Mouse (Mus musculus): ENCODE results near the gene Tead1. TPM values are rescaled to one million over a fixed set of nuclear protein-coding genes. Genes with fewer than 3 reads are reported as not detected.

Gene Tead1
- polyA plus RNA-seq, 1 experiment from 2014 or later: 32.6 TPM

DNA sequence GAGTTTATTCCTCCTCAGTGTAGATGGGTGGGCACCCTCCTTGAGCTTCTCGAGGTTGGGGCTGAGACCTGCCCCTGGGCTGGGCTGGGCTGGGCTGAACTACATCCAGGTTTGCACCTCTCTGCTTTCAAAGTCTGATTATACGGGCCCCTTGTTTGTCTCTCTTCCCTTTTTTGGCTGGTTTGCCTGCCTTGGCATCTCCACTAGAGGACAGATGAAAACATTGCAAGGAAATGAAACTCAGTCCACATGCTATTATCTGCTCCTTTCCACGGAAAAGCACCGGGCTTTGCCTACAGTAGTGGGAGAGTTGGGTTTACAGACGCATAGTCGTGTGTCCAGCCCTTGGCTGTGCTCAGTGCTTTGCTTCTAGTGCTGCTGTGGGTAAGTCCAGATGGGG lies 60.1 kb downstream of the Tead1 start:
- WGBS: 61% methylated on average over 6 of the region's 6 CpGs
- Histone ChIP-seq H3K9me3 (replicated peaks) (no peaks in the 10 kb centered on the region), H3K4me2 (replicated peaks) (no peak overlapping the region), H3K27ac (replicated peaks) (no peak overlapping the region), H3K27me3 (no peaks in the 10 kb centered on the region), H3K9ac (no peak overlapping the region), H3K36me3 (no peaks in the 10 kb centered on the region), H3K4me1 (peaks cover 50% of the 10 kb centered on the region), H3K4me3 (replicated peaks) (no peak overlapping the region)
- no peak for ATAC-seq (ENCODE audit: insufficient number of reproducible peaks, low FRiP score, low TSS enrichment, low read depth)

- no peak for ATAC-seq (ENCODE audit: insufficient number of reproducible peaks, low FRiP score, low TSS enrichment, low read depth)
- WGBS: 46% methylated on average over 12 of the region's 12 CpGs
Measured at GRCm38 (mm10) chr7:112741790-112742189, 62.7 kb downstream of the Tead1 start.

DNA sequence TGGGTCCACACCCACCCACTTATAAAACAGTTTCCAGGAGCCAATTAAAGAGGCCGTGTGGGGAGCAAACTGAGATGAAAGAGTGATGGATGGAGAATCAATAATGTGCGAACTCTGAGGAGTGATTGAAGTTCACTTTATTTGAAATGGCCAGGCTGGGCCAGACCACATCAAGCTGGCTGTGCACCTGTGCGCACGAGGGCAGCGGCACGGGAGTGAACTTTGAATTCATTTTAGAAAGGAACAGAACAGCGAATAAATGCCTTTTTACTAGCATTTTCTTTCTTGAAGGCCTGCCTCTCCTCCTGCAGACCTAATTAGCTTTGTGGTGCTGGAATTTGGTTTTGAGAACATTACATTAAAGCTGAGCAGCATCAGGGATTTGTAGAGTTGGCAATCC lies 63.9 kb downstream of the Tead1 start:
- no peak overlapping the region for H3K4me2 ChIP-seq (replicated peaks)
- peaks cover 49% of the 10 kb centered on the region for H3K4me1 ChIP-seq
- H3K27ac ChIP-seq (replicated peaks): peak overlapping the region; percentile 52
- H3K9me3 ChIP-seq (replicated peaks): no peaks in the 10 kb centered on the region
- no peaks in the 10 kb centered on the region for H3K36me3 ChIP-seq
- no peak overlapping the region for H3K9ac ChIP-seq
- H3K27me3 ChIP-seq: no peaks in the 10 kb centered on the region
- ATAC-seq (ENCODE audit: insufficient number of reproducible peaks, low FRiP score, low TSS enrichment, low read depth): no peak
- H3K4me3 ChIP-seq (replicated peaks): no peak overlapping the region
- 40% methylated on average over 7 of the region's 7 CpGs for WGBS

More at GRCm38 (mm10) chr7:112741790-112742189, 62.7 kb downstream of the Tead1 start:
- Histone ChIP-seq H3K9ac (no peak overlapping the region), H3K4me3 (replicated peaks) (no peak overlapping the region), H3K36me3 (no peaks in the 10 kb centered on the region), H3K27me3 (no peaks in the 10 kb centered on the region), H3K27ac (replicated peaks) (no peak overlapping the region), H3K4me1 (peaks cover 51% of the 10 kb centered on the region), H3K9me3 (replicated peaks) (no peaks in the 10 kb centered on the region), H3K4me2 (replicated peaks) (no peak overlapping the region)

GRCm38 (mm10) chr7:112743621-112744395 lies 64.7 kb downstream of the Tead1 start:
- peak overlapping the region; percentile 52 for H3K27ac ChIP-seq (replicated peaks)
- H3K9me3 ChIP-seq (replicated peaks): no peaks in the 10 kb centered on the region
- H3K4me2 ChIP-seq (replicated peaks): peak overlapping the region; percentile 22; the same call in 1 of the 2 replicates
- H3K4me1 ChIP-seq: peaks cover 49% of the 10 kb centered on the region
- no peak overlapping the region for H3K9ac ChIP-seq
- H3K36me3 ChIP-seq: no peaks in the 10 kb centered on the region
- 5% methylated on average over 11 of the region's 11 CpGs for WGBS
- no peaks in the 10 kb centered on the region for H3K27me3 ChIP-seq
- ATAC-seq (ENCODE audit: insufficient number of reproducible peaks, low FRiP score, low TSS enrichment, low read depth): peak; percentile 51; the same call in 1 of the 2 replicates
- H3K4me3 ChIP-seq (replicated peaks): no peak overlapping the region

- Histone ChIP-seq H3K4me1 (peaks cover 23% of the 10 kb centered on the region), H3K4me3 (replicated peaks) (no peak overlapping the region), H3K27ac (replicated peaks) (no peak overlapping the region), H3K9ac (no peak overlapping the region), H3K27me3 (no peaks in the 10 kb centered on the region), H3K9me3 (replicated peaks) (no peaks in the 10 kb centered on the region), H3K36me3 (no peaks in the 10 kb centered on the region), H3K4me2 (replicated peaks) (no peak overlapping the region)
- WGBS: 66% methylated on average over 3 of the region's 3 CpGs
- no peak for ATAC-seq (ENCODE audit: insufficient number of reproducible peaks, low FRiP score, low TSS enrichment, low read depth)
Measured at GRCm38 (mm10) chr7:112747187-112747586, 68.1 kb downstream of the Tead1 start.

GRCm38 (mm10) chr7:112747836-112748235 lies 68.7 kb downstream of the Tead1 start:
- Histone ChIP-seq H3K9me3 (replicated peaks) (no peaks in the 10 kb centered on the region), H3K9ac (no peak overlapping the region), H3K27me3 (no peaks in the 10 kb centered on the region), H3K4me1 (peaks cover 17% of the 10 kb centered on the region), H3K4me3 (replicated peaks) (no peak overlapping the region), H3K4me2 (replicated peaks) (no peak overlapping the region), H3K27ac (replicated peaks) (no peak overlapping the region), H3K36me3 (no peaks in the 10 kb centered on the region)
- 55% methylated on average over 3 of the region's 3 CpGs for WGBS
- ATAC-seq (ENCODE audit: insufficient number of reproducible peaks, low FRiP score, low TSS enrichment, low read depth): no peak

DNA sequence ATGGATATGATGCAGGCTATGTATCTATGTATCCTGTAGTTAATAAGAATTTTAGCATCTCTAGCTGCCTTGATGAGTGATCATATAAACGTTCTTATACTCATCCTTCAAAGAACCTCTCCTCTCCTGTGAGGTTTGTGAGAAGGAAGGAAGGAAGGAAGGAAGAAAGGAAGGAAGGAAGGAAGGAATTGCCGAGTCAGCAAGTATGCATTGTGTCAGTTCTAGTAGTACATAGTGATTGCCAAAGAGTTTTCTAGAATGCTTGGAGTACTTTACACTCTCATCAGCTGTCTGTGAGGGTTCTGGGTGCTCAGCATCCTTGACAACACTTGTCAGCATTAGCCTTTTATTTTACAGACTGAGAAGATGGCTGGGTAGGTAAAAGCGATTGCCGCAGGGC lies 69.2 kb downstream of the Tead1 start:
- H3K27me3 ChIP-seq: no peaks in the 10 kb centered on the region
- peaks cover 12% of the 10 kb centered on the region for H3K4me1 ChIP-seq
- H3K9ac ChIP-seq: no peak overlapping the region
- no peak for ATAC-seq (ENCODE audit: insufficient number of reproducible peaks, low FRiP score, low TSS enrichment, low read depth)
- H3K27ac ChIP-seq (replicated peaks): no peak overlapping the region
- no peak overlapping the region for H3K4me2 ChIP-seq (replicated peaks)
- H3K4me3 ChIP-seq (replicated peaks): no peak overlapping the region
- H3K36me3 ChIP-seq: no peaks in the 10 kb centered on the region
- 90% methylated on average over 4 of the region's 4 CpGs for WGBS
- H3K9me3 ChIP-seq (replicated peaks): no peaks in the 10 kb centered on the region

- Histone ChIP-seq H3K27me3 (no peaks in the 10 kb centered on the region), H3K27ac (replicated peaks) (no peak overlapping the region), H3K9me3 (replicated peaks) (no peaks in the 10 kb centered on the region), H3K9ac (no peak overlapping the region), H3K4me1 (no peaks in the 10 kb centered on the region), H3K4me3 (replicated peaks) (no peak overlapping the region), H3K4me2 (replicated peaks) (no peak overlapping the region), H3K36me3 (no peaks in the 10 kb centered on the region)
- WGBS: 88% methylated on average over 9 of the region's 9 CpGs
- no peak for ATAC-seq (ENCODE audit: insufficient number of reproducible peaks, low FRiP score, low TSS enrichment, low read depth)
Measured at GRCm38 (mm10) chr7:112750101-112750500, 71.0 kb downstream of the Tead1 start.

GRCm38 (mm10) chr7:112752311-112752710 lies 73.2 kb downstream of the Tead1 start:
- Histone ChIP-seq H3K4me2 (replicated peaks) (no peak overlapping the region), H3K4me3 (replicated peaks) (no peak overlapping the region), H3K4me1 (peaks cover 4% of the 10 kb centered on the region; the same call in 1 of the 2 replicates), H3K9ac (no peak overlapping the region), H3K27ac (replicated peaks) (no peak overlapping the region), H3K36me3 (no peaks in the 10 kb centered on the region), H3K27me3 (no peaks in the 10 kb centered on the region), H3K9me3 (replicated peaks) (no peaks in the 10 kb centered on the region)
- WGBS: 84% methylated on average over 6 of the region's 6 CpGs
- no peak for ATAC-seq (ENCODE audit: insufficient number of reproducible peaks, low FRiP score, low TSS enrichment, low read depth)

DNA sequence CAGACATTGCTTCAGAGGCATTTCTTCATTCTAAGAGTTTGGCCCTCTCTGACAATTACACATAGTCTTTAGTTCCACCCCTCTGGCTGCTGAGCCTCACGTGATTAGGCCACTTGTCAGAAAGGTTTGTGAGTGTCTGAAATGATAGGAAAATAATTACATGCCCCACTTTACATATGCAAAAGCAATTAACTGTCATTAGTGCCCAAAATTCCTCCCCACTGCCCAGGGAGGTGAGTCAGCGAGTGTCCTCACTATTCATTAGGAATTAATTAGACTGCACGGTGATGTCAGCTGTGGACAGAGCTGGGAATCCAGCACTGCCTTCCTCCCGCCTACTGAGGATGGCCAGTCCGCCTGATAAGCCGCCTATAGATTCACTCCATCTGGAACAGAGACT lies 74.2 kb downstream of the Tead1 start:
- peaks cover 13% of the 10 kb centered on the region; the same call in 1 of the 2 replicates for H3K4me1 ChIP-seq
- no peak overlapping the region for H3K9ac ChIP-seq
- no peak overlapping the region for H3K4me2 ChIP-seq (replicated peaks)
- no peaks in the 10 kb centered on the region for H3K9me3 ChIP-seq (replicated peaks)
- ATAC-seq (ENCODE audit: insufficient number of reproducible peaks, low FRiP score, low TSS enrichment, low read depth): no peak
- H3K4me3 ChIP-seq (replicated peaks): no peak overlapping the region
- 73% methylated on average over 6 of the region's 6 CpGs for WGBS
- no peaks in the 10 kb centered on the region for H3K27me3 ChIP-seq
- no peaks in the 10 kb centered on the region for H3K36me3 ChIP-seq
- no peak overlapping the region for H3K27ac ChIP-seq (replicated peaks)

- Histone ChIP-seq H3K36me3 (0 out of 2 replicates have a peak, but pooled peaks cover 4% of the 10 kb centered on the region), H3K4me1 (peaks cover 58% of the 10 kb centered on the region), H3K4me2 (replicated peaks) (no peak overlapping the region), H3K27me3 (no peaks in the 10 kb centered on the region), H3K27ac (replicated peaks) (no peak overlapping the region), H3K9me3 (replicated peaks) (no peaks in the 10 kb centered on the region), H3K4me3 (replicated peaks) (no peak overlapping the region), H3K9ac (no peak overlapping the region)
- no peak for ATAC-seq (ENCODE audit: insufficient number of reproducible peaks, low FRiP score, low TSS enrichment, low read depth)
- 81% methylated on average over 23 of the region's 23 CpGs for WGBS
Measured at GRCm38 (mm10) chr7:112759359-112759975, 80.3 kb downstream of the Tead1 start.
